21 mouse cellular contexts compared by ENCODE assay signal in genomic region chrX:106872315-106872714, GRCm38 (mm10). TPM values are rescaled to one million over a fixed set of nuclear protein-coding genes. Genes with fewer than 3 reads are reported as not detected.
DNase-seq lines count a peak whose midpoint lies in the region; ATAC-seq and TF ChIP-seq lines count a peak whose summit lies in the region.
"Had no signal": no experiment of that assay in that cellular context is flagged by ENCODE, and none has a peak within 500 bp of the region (broad histone marks: within the 10 kb centered on the region; RNA-seq: fewer than 3 reads in every experiment).

No protein-coding gene starts in this region.

- WGBS in embryonic facial prominence, embryonic 12.5 days: 48% methylated on average over 4 of the region's 4 CpGs
- 66% methylated on average over 4 of the region's 4 CpGs for WGBS in embryonic facial prominence, embryonic 10.5 days
- WGBS in kidney, postnatal 0 days: 63% methylated on average over 4 of the region's 4 CpGs
- WGBS in kidney, embryonic 16.5 days: 59% methylated on average over 4 of the region's 4 CpGs
- 51% methylated on average over 4 of the region's 4 CpGs for WGBS in lung, adult 2 months
- 44% methylated on average over 4 of the region's 4 CpGs for WGBS in limb, embryonic 14.5 days
- 61% methylated on average over 4 of the region's 4 CpGs for WGBS in forebrain, embryonic 12.5 days

- no peaks in the 10 kb centered on the region for H3K36me3 ChIP-seq in embryonic facial prominence, embryonic 12.5 days
- no peaks in the 10 kb centered on the region for H3K36me3 ChIP-seq in embryonic facial prominence, embryonic 10.5 days (replicated peaks)
- H3K36me3 ChIP-seq in kidney, postnatal 0 days (ENCODE audit: insufficient read depth, low read length): no peaks in the 10 kb centered on the region
- H3K36me3 ChIP-seq in kidney, embryonic 16.5 days (ENCODE audit: insufficient read depth, low read length): no peaks in the 10 kb centered on the region
- no peaks in the 10 kb centered on the region for H3K36me3 ChIP-seq in limb, embryonic 14.5 days (ENCODE audit: control insufficient read depth, insufficient read depth, low read length)
- no peaks in the 10 kb centered on the region for H3K36me3 ChIP-seq in forebrain, embryonic 12.5 days (replicated peaks)
- H3K36me3 ChIP-seq: midbrain, embryonic 15.5 days; neural tube, embryonic 13.5 days had no signal

- no peaks in the 10 kb centered on the region for H3K4me1 ChIP-seq in embryonic facial prominence, embryonic 12.5 days
- no peaks in the 10 kb centered on the region for H3K4me1 ChIP-seq in embryonic facial prominence, embryonic 10.5 days
- H3K4me1 ChIP-seq in kidney, postnatal 0 days (replicated peaks; ENCODE audit: insufficient read depth, low read length): no peaks in the 10 kb centered on the region
- no peaks in the 10 kb centered on the region for H3K4me1 ChIP-seq in kidney, embryonic 16.5 days (ENCODE audit: insufficient read depth, low read length)
- H3K4me1 ChIP-seq in lung, adult 2 months (ENCODE audit: control insufficient read depth, insufficient read depth, low read length): no peaks in the 10 kb centered on the region
- H3K4me1 ChIP-seq in limb, embryonic 14.5 days (ENCODE audit: control insufficient read depth, insufficient read depth, low read length): no peaks in the 10 kb centered on the region
- H3K4me1 ChIP-seq in forebrain, embryonic 12.5 days: no peaks in the 10 kb centered on the region
- H3K4me1 ChIP-seq: midbrain, embryonic 15.5 days; neural tube, embryonic 13.5 days had no signal

- H3K27ac ChIP-seq in embryonic facial prominence, embryonic 12.5 days: peak overlapping the region; percentile 23; the same call in 1 of the 2 replicates
- H3K27ac ChIP-seq in embryonic facial prominence, embryonic 10.5 days (replicated peaks): no peak overlapping the region
- H3K27ac ChIP-seq in kidney, postnatal 0 days: no peak overlapping the region
- no peak overlapping the region for H3K27ac ChIP-seq in kidney, embryonic 16.5 days (ENCODE audit: low read length)
- H3K27ac ChIP-seq in limb, embryonic 14.5 days (replicated peaks; ENCODE audit: low read depth, low read length): 0 out of 2 replicates have a peak overlapping the region, but pooled peaks have one; percentile 19
- no peak overlapping the region for H3K27ac ChIP-seq in forebrain, embryonic 12.5 days
- H3K27ac ChIP-seq: left cerebral cortex, adult 2 months; macrophage; midbrain, embryonic 15.5 days; neural tube, embryonic 13.5 days had no signal

- H3K9ac ChIP-seq in embryonic facial prominence, embryonic 12.5 days: no peak overlapping the region
- no peak overlapping the region for H3K9ac ChIP-seq in kidney, postnatal 0 days (ENCODE audit: low read depth, low read length)
- H3K9ac ChIP-seq in kidney, embryonic 16.5 days (replicated peaks; ENCODE audit: low read length): no peak overlapping the region
- no peak overlapping the region for H3K9ac ChIP-seq in limb, embryonic 14.5 days (ENCODE audit: low read depth, low read length, severe bottlenecking)
- no peak overlapping the region for H3K9ac ChIP-seq in forebrain, embryonic 12.5 days
- H3K9ac ChIP-seq: liver, postnatal 0 days; midbrain, embryonic 15.5 days; neural tube, embryonic 13.5 days had no signal

- H3K9me3 ChIP-seq in embryonic facial prominence, embryonic 12.5 days: no peaks in the 10 kb centered on the region
- H3K9me3 ChIP-seq in embryonic facial prominence, embryonic 10.5 days: no peaks in the 10 kb centered on the region
- H3K9me3 ChIP-seq in kidney, postnatal 0 days (replicated peaks; ENCODE audit: low read length): no peaks in the 10 kb centered on the region
- no peaks in the 10 kb centered on the region for H3K9me3 ChIP-seq in kidney, embryonic 16.5 days (ENCODE audit: low read length)
- no peaks in the 10 kb centered on the region for H3K9me3 ChIP-seq in limb, embryonic 14.5 days (ENCODE audit: control insufficient read depth, low read length)
- H3K9me3 ChIP-seq in forebrain, embryonic 12.5 days: no peaks in the 10 kb centered on the region
- H3K9me3 ChIP-seq: midbrain, embryonic 15.5 days; neural tube, embryonic 13.5 days had no signal

- no peak for DNase-seq in embryonic facial prominence, embryonic 10.5 days (ENCODE audit: low spot score)
- DNase-seq in kidney, postnatal 0 days (ENCODE audit: low spot score): peak; percentile 3
- DNase-seq in lung, postnatal 10 days: peak; percentile 1
- DNase-seq in lung, adult 2 months: no peak
- peak; percentile 55 for DNase-seq in limb, embryonic 14.5 days (ENCODE audit: low spot score)
- DNase-seq: adrenal gland, adult 8-10 months; cerebellum, adult 18-20 months; embryo, embryonic 11 days; kidney, adult 9 months; liver, postnatal 0 days; thymus, postnatal 14 days had no signal

- TF ChIP-seq CTCF in kidney, postnatal 0 days (IDR thresholded peaks at IDR 0.05; ENCODE audit: low read depth): no peak
- TF ChIP-seq CTCF in lung, adult 2 months (IDR thresholded peaks at IDR 0.05; ENCODE audit: insufficient read depth, low read length): no peak

- no peak for TF ChIP-seq POLR2A in lung, adult 2 months (IDR thresholded peaks at IDR 0.05; ENCODE audit: borderline replicate concordance, extremely low read depth, low read depth, low read length)
- TF ChIP-seq POLR2A in limb, embryonic 14.5 days (IDR thresholded peaks at IDR 0.05; ENCODE audit: borderline replicate concordance, extremely low read depth, insufficient read depth, insufficient read length): no peak

- no peak overlapping the region for H3K4me3 ChIP-seq in embryonic facial prominence, embryonic 12.5 days
- H3K4me3 ChIP-seq in embryonic facial prominence, embryonic 10.5 days: no peak overlapping the region
- H3K4me3 ChIP-seq in kidney, postnatal 0 days (replicated peaks; ENCODE audit: low read depth, low read length): no peak overlapping the region
- no peak overlapping the region for H3K4me3 ChIP-seq in kidney, embryonic 16.5 days (ENCODE audit: low read length)
- no peak overlapping the region for H3K4me3 ChIP-seq in lung, adult 2 months (replicated peaks; ENCODE audit: extremely low read depth, low read depth, low read length)
- H3K4me3 ChIP-seq in limb, embryonic 14.5 days (replicated peaks; ENCODE audit: low read length): no peak overlapping the region
- no peak overlapping the region for H3K4me3 ChIP-seq in forebrain, embryonic 12.5 days (replicated peaks)
- H3K4me3 ChIP-seq: left cerebral cortex, adult 2 months; midbrain, embryonic 15.5 days; neural tube, embryonic 13.5 days had no signal

- no peak for ATAC-seq in embryonic facial prominence, embryonic 12.5 days (ENCODE audit: insufficient number of reproducible peaks, insufficient read depth, low FRiP score, low TSS enrichment)
- no peak for ATAC-seq in kidney, postnatal 0 days (replicated peaks; ENCODE audit: low FRiP score, low read depth)
- ATAC-seq in kidney, embryonic 16.5 days (ENCODE audit: low FRiP score, low TSS enrichment): no peak
- peak; percentile 91 for ATAC-seq in limb, embryonic 14.5 days (ENCODE audit: low FRiP score, low read depth)
- ATAC-seq in forebrain, embryonic 12.5 days (ENCODE audit: low FRiP score): no peak
- ATAC-seq: activated CD4-positive, CD25-positive, alpha-beta regulatory T cell, adult 4 months; liver, postnatal 0 days; midbrain, embryonic 15.5 days had no signal

- H3K4me2 ChIP-seq in embryonic facial prominence, embryonic 12.5 days (replicated peaks): no peak overlapping the region
- H3K4me2 ChIP-seq in kidney, postnatal 0 days (ENCODE audit: low read length): no peak overlapping the region
- no peak overlapping the region for H3K4me2 ChIP-seq in kidney, embryonic 16.5 days (replicated peaks; ENCODE audit: low read depth, low read length)
- H3K4me2 ChIP-seq in limb, embryonic 14.5 days (replicated peaks; ENCODE audit: low read depth, low read length, severe bottlenecking): no peak overlapping the region
- no peak overlapping the region for H3K4me2 ChIP-seq in forebrain, embryonic 12.5 days
- H3K4me2 ChIP-seq: heart, embryonic 11.5 days; liver, embryonic 11.5 days; midbrain, embryonic 15.5 days; neural tube, embryonic 13.5 days had no signal

- H3K27me3 ChIP-seq in embryonic facial prominence, embryonic 12.5 days: no peaks in the 10 kb centered on the region
- peaks cover 40% of the 10 kb centered on the region for H3K27me3 ChIP-seq in embryonic facial prominence, embryonic 10.5 days (replicated peaks; ENCODE audit: low read depth, poor library complexity, severe bottlenecking)
- H3K27me3 ChIP-seq in kidney, postnatal 0 days (ENCODE audit: insufficient read depth, low read length): no peaks in the 10 kb centered on the region
- H3K27me3 ChIP-seq in kidney, embryonic 16.5 days (ENCODE audit: insufficient read depth, low read length): no peaks in the 10 kb centered on the region
- H3K27me3 ChIP-seq in limb, embryonic 14.5 days (ENCODE audit: control insufficient read depth, insufficient read depth, low read length): no peaks in the 10 kb centered on the region
- H3K27me3 ChIP-seq in forebrain, embryonic 12.5 days: 0 out of 2 replicates have a peak, but pooled peaks cover 6% of the 10 kb centered on the region
- H3K27me3 ChIP-seq: midbrain, embryonic 15.5 days; neural tube, embryonic 13.5 days had no signal

RNA-seq across cellular contexts. Expression of gene Rtl3, which starts 31.9 kb away (rescaled TPM):
- 44.1 and 57.9 TPM in 2 replicates for polyA plus RNA-seq in embryonic facial prominence, embryonic 12.5 days (2016; fragmentation: Nextera tagmentation; extraction: Ambion mirVana)
- polyA plus RNA-seq in embryonic facial prominence, embryonic 10.5 days (2016; fragmentation: Nextera tagmentation; extraction: Ambion mirVana): 1.4 and 3.8 TPM in 2 replicates
- 0.36 and 0.71 TPM in 2 replicates for polyA plus RNA-seq in kidney, postnatal 0 days (2015; fragmentation: Nextera tagmentation; extraction: Ambion mirVana)
- polyA plus RNA-seq in kidney, embryonic 16.5 days (2015; fragmentation: Nextera tagmentation; extraction: Ambion mirVana): 4.0 and 5.0 TPM in 2 replicates
- polyA plus RNA-seq in lung, adult 2 months (2012; rRNA removed): 0.19 and 0.50 TPM in 2 replicates
- 130 and 150 TPM in 2 replicates for polyA plus RNA-seq in limb, embryonic 14.5 days (2012; rRNA removed)
- 89.8 and 99.1 TPM in 2 replicates for polyA plus RNA-seq in limb, embryonic 14.5 days (2014; fragmentation: Nextera tagmentation; extraction: Ambion mirVana)
- 2.4 and 3.6 TPM in 2 replicates for polyA plus RNA-seq in forebrain, embryonic 12.5 days (2016; fragmentation: Nextera tagmentation; extraction: Ambion mirVana)
- polyA plus RNA-seq: activated CD4-positive, CD25-positive, alpha-beta regulatory T cell, adult 4 months; macrophage had no signal

RNA-seq across cellular contexts. Expression of gene Lpar4, which starts 48.1 kb away (rescaled TPM):
- 30.8 and 32.2 TPM in 2 replicates for polyA plus RNA-seq in embryonic facial prominence, embryonic 12.5 days (2016; fragmentation: Nextera tagmentation; extraction: Ambion mirVana)
- polyA plus RNA-seq in embryonic facial prominence, embryonic 10.5 days (2016; fragmentation: Nextera tagmentation; extraction: Ambion mirVana): 13.4 and 15.3 TPM in 2 replicates
- polyA plus RNA-seq in kidney, postnatal 0 days (2015; fragmentation: Nextera tagmentation; extraction: Ambion mirVana): 11.3 and 11.9 TPM in 2 replicates
- polyA plus RNA-seq in kidney, embryonic 16.5 days (2015; fragmentation: Nextera tagmentation; extraction: Ambion mirVana): 13.6 and 14.2 TPM in 2 replicates
- 0.17 and 0.78 TPM in 2 replicates for polyA plus RNA-seq in lung, adult 2 months (2012; rRNA removed)
- 19.4 and 24.6 TPM in 2 replicates for polyA plus RNA-seq in limb, embryonic 14.5 days (2012; rRNA removed)
- polyA plus RNA-seq in limb, embryonic 14.5 days (2014; fragmentation: Nextera tagmentation; extraction: Ambion mirVana): 41.6 and 46.1 TPM in 2 replicates
- 11.2 and 11.8 TPM in 2 replicates for polyA plus RNA-seq in forebrain, embryonic 12.5 days (2016; fragmentation: Nextera tagmentation; extraction: Ambion mirVana)
- polyA plus RNA-seq: macrophage had no signal

Comparison
In these comparisons a context has a peak if more than half of its experiments do, and no peak if none do; other contexts are left out.
1. H3K27ac ChIP-seq: peak in embryonic facial prominence, embryonic 12.5 days (single experiment) and limb, embryonic 14.5 days (single experiment); none in embryonic facial prominence, embryonic 10.5 days (single experiment), kidney, postnatal 0 days (single experiment), kidney, embryonic 16.5 days (single experiment) and forebrain, embryonic 12.5 days (single experiment).
2. DNase-seq: peak in kidney, postnatal 0 days (single experiment), lung, postnatal 10 days (single experiment) and limb, embryonic 14.5 days (single experiment); none in embryonic facial prominence, embryonic 10.5 days (single experiment) and lung, adult 2 months (single experiment).